Mouse (Mus musculus): ENCODE results near the gene Saysd1. TPM values are rescaled to one million over a fixed set of nuclear protein-coding genes. Genes with fewer than 3 reads are reported as not detected.

Gene Saysd1
- polyA plus RNA-seq, 1 experiment from 2014 or later = 9.0 TPM

GRCm38 (mm10) chr14:20113964-20114363 is 24.4 kb downstream of the Saysd1 start:
- in situ Hi-C loops (cut with MboI; ENCODE audit: low pct_unique_long_range_greater_than_20kb) = loop anchor here (5.0 kb wide), 1 partner anchor 133 kb away; no protein-coding TSS in a partner anchor
- peak; percentile 97 for TF ChIP-seq CTCF (IDR thresholded peaks at IDR 0.05)
- ATAC-seq (peak; percentile 69), DNase-seq (ENCODE audit: low read depth, low spot score) (peak; percentile 43)
- CTCF ChIA-PET = interaction anchor here (0.7 to 3.6 kb wide), 28 partner anchors 10 to 314 kb away, joined by 3 to 28 read pairs (median 4); no protein-coding TSS in a partner anchor
- no peaks in the 10 kb centered on the region for H3K27me3 ChIP-seq
- POLR2A ChIA-PET = interaction anchor here (1.5 kb wide), 2 partner anchors 130 to 135 kb away, joined by 3 to 5 read pairs; no protein-coding TSS in a partner anchor

- DNase-seq (ENCODE audit: low read depth, low spot score) = no peak
- POLR2A ChIA-PET = interaction anchor here (1.5 kb wide), 2 partner anchors 131 to 136 kb away, joined by 3 to 5 read pairs; no protein-coding TSS in a partner anchor
Measured at GRCm38 (mm10) chr14:20113189-20113961, 25.0 kb downstream of the Saysd1 start.

DNA sequence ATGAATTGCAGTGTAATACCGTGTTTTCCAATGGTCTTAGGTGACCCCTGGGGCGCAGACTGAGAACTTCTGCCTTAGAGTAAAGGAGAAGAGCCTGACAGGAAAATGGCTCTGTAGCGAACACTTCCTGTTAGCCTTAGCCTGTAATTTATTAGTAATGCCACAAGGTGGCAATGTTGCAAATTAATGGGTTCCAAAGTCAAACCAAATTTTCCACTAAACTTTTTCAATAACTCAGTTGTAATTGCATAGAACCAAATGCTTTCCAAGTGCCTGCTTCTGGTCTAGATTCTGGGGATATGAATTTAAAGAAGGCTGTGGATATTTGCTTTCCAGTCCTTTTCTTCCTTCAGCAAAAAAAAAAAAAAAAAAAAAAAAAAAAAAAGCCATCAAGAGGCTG is 26.1 kb downstream of the Saysd1 start:
- DNase-seq (ENCODE audit: low read depth, low spot score) (no peak), ATAC-seq (no peak)
- peak; percentile 36 for TF ChIP-seq CTCF (IDR thresholded peaks at IDR 0.05)
- in situ Hi-C loops (cut with MboI; ENCODE audit: low pct_unique_long_range_greater_than_20kb) = loop anchor here (5.0 kb wide), 1 partner anchor 135 kb away; no protein-coding TSS in a partner anchor
- CTCF ChIA-PET = interaction anchor here (1.2 kb wide), 1 partner anchor 29 kb away, joined by 3 read pairs; no protein-coding TSS in a partner anchor
- POLR2A ChIA-PET = no interaction called here
- no peaks in the 10 kb centered on the region for H3K27me3 ChIP-seq

More at GRCm38 (mm10) chr14:20113189-20113961, 25.0 kb downstream of the Saysd1 start:
- in situ Hi-C loops (cut with MboI; ENCODE audit: low pct_unique_long_range_greater_than_20kb) = loop anchor here (5.0 kb wide), 1 partner anchor 134 kb away; no protein-coding TSS in a partner anchor
- no peak for TF ChIP-seq CTCF (IDR thresholded peaks at IDR 0.05)
- CTCF ChIA-PET = interaction anchor here (0.7 to 3.6 kb wide), 25 partner anchors 9 to 314 kb away, joined by 3 to 28 read pairs (median 4); no protein-coding TSS in a partner anchor
- H3K27me3 ChIP-seq = no peaks in the 10 kb centered on the region
- no peak for ATAC-seq

DNA sequence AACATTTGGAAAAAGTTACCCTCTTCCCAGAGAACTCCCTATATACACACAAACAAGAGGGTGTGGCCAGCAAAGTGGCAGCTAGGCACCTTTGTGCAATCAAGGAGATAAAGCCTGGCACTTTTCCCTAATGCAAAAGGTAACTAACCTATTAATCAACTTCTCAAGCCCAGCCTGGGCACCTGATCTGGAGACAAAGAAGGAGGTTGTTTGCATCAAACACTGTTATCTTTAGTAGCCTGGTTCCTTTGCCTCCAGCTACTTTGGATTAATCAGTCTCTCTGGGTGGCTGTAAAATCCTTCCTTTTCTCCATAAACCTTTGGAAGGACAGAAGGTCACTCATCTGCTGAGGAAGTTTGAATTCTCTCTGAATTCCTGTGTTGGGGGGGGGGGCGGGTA is 27.4 kb downstream of the Saysd1 start:
- POLR2A ChIA-PET = no interaction called here
- no peak for TF ChIP-seq CTCF (IDR thresholded peaks at IDR 0.05)

GRCm38 (mm10) chr14:20106271-20106670 is 32.1 kb downstream of the Saysd1 start:
- no peak for ATAC-seq
- in situ Hi-C loops (cut with MboI; ENCODE audit: low pct_unique_long_range_greater_than_20kb) = no loop called here
- CTCF ChIA-PET = interaction anchor here (1.4 to 1.5 kb wide), 2 partner anchors 162 to 164 kb away, joined by 3 to 4 read pairs; no protein-coding TSS in a partner anchor

More for the DNA sequence above, 27.4 kb downstream of the Saysd1 start:
- DNase-seq (ENCODE audit: low read depth, low spot score) = no peak
- H3K27me3 ChIP-seq = no peaks in the 10 kb centered on the region
- CTCF ChIA-PET = no interaction called here
- in situ Hi-C loops (cut with MboI; ENCODE audit: low pct_unique_long_range_greater_than_20kb) = loop anchor here (5.0 kb wide), 1 partner anchor 136 kb away; no protein-coding TSS in a partner anchor
- no peak for ATAC-seq

DNA sequence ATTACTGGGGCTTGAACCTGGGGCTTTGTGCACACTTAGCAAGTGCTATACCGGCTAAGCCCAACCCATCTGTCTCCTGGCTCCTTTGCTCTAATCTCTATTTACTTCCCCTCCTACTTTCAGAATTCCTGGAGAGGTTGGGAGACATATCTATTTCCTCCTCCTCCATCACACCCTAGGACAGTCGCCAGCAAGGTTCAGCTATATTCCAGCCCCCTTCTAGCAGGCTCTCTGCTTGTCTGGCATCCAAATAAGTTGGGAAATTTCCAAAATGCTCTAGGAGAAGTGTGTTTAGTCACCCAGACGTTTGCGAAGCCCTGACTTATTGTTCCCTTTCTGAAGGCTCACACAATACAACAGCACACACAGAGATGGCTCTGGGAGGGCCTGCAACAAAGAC is 35.1 kb downstream of the Saysd1 start:
- in situ Hi-C loops (cut with MboI; ENCODE audit: low pct_unique_long_range_greater_than_20kb) = no loop called here
- DNase-seq (ENCODE audit: low read depth, low spot score) (no peak), ATAC-seq (no peak)
- POLR2A ChIA-PET = no interaction called here
- CTCF ChIA-PET = interaction anchor here (1.5 kb wide), 1 partner anchor 10 kb away, joined by 4 read pairs; no protein-coding TSS in a partner anchor
- no peaks in the 10 kb centered on the region for H3K27me3 ChIP-seq
- TF ChIP-seq CTCF (IDR thresholded peaks at IDR 0.05) = no peak

More at GRCm38 (mm10) chr14:20106271-20106670, 32.1 kb downstream of the Saysd1 start:
- no peak for DNase-seq (ENCODE audit: low read depth, low spot score)
- POLR2A ChIA-PET = no interaction called here
- H3K27me3 ChIP-seq = no peaks in the 10 kb centered on the region
- TF ChIP-seq CTCF (IDR thresholded peaks at IDR 0.05) = no peak

DNA sequence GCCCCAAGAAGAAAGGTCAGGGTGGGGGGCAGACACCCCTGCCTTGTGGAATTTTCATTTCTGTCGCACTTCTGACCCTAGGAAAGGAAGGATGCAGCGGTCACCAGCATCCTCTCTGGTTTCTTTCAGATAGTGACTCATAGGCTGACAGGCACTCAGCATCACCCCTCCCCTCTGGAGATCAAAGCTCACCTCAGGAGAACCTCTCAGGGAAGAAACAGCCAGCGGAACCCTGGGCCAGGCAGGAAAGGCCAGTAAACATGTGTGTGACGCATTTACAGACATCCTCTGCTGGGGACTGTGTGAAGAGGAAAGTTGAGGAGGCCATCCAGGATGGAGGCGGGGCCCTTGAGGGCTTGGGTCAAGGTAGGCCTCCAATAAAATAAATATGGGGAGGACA is 40.3 kb downstream of the Saysd1 start:
- ATAC-seq = no peak
- peaks cover 7% of the 10 kb centered on the region for H3K27me3 ChIP-seq
- ChIA-PET POLR2A (no interaction called here), CTCF (no interaction called here)
- DNase-seq (ENCODE audit: low read depth, low spot score) = no peak
- in situ Hi-C loops (cut with MboI; ENCODE audit: low pct_unique_long_range_greater_than_20kb) = no loop called here
- TF ChIP-seq CTCF (IDR thresholded peaks at IDR 0.05) = no peak

- ATAC-seq = no peak
- ChIA-PET POLR2A (no interaction called here), CTCF (no interaction called here)
- no peak for DNase-seq (ENCODE audit: low read depth, low spot score)
- in situ Hi-C loops (cut with MboI; ENCODE audit: low pct_unique_long_range_greater_than_20kb) = no loop called here
- H3K27me3 ChIP-seq = peaks cover 7% of the 10 kb centered on the region
- TF ChIP-seq CTCF (IDR thresholded peaks at IDR 0.05) = no peak
Measured at GRCm38 (mm10) chr14:20094942-20095341, 43.4 kb downstream of the Saysd1 start.

DNA sequence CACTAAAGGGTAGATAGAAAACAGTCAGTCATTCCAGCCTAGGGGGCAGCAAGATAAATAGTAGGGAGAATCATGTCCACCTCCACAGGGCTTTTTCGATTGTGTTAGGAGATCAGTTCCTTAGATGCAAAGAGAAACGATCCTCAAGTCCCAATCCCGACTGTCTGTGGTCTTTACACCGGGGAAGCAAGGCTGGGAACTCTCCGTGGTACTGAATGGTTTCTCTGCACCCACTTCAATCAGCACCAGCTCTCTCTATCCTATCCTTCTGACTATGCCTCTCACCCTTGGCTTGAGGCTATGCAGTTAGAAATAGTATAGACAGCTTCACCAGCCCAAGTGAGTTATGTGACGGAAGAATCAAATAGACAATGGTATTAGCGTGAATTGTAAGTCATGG is 44.8 kb downstream of the Saysd1 start:
- CTCF ChIA-PET = no interaction called here
- POLR2A ChIA-PET = no interaction called here
- DNase-seq (ENCODE audit: low read depth, low spot score) (no peak), ATAC-seq (peak; percentile 62)
- H3K27me3 ChIP-seq = peaks cover 7% of the 10 kb centered on the region
- in situ Hi-C loops (cut with MboI; ENCODE audit: low pct_unique_long_range_greater_than_20kb) = no loop called here
- no peak for TF ChIP-seq CTCF (IDR thresholded peaks at IDR 0.05)

- ChIA-PET POLR2A (no interaction called here), CTCF (interaction anchor here (1.1 to 1.6 kb wide), 3 partner anchors 17 to 167 kb away, joined by 3 to 6 read pairs (median 3); no protein-coding TSS in a partner anchor)
- in situ Hi-C loops (cut with MboI; ENCODE audit: low pct_unique_long_range_greater_than_20kb) = no loop called here
- no peak for DNase-seq (ENCODE audit: low read depth, low spot score)
- H3K27me3 ChIP-seq = no peaks in the 10 kb centered on the region
- no peak for ATAC-seq
- no peak for TF ChIP-seq CTCF (IDR thresholded peaks at IDR 0.05)
Measured at GRCm38 (mm10) chr14:20084335-20084734, 54.0 kb downstream of the Saysd1 start.
